Mouse (Mus musculus) kidney, embryonic 16.5 days (tissue): ENCODE results near the gene Tsen54. TPM values are rescaled to one million over a fixed set of nuclear protein-coding genes. Genes with fewer than 3 reads are reported as not detected.

Experiments
- ATAC-seq: fragments of 200-750 bp; cut with Nextera tagmentation; 2 replicates; pipeline ENCODE4 v1.8.0; 2017; ENCODE audit warnings: moderate TSS enrichment; ENCODE audit not compliant: low FRiP score, low TSS enrichment
- H3K27ac ChIP-seq: fragments of 300-500 bp; sonication (generic); 2 replicates; pipeline ENCODE4 v1.5.1; 2014; ENCODE audit warnings: low read length
- H3K27me3 ChIP-seq: fragments of 300-500 bp; sonication (generic); 2 replicates; pipeline ENCODE4 v1.6.1; 2014; ENCODE audit warnings: low read length, control low read depth, mixed read lengths; ENCODE audit not compliant: insufficient read depth
- H3K36me3 ChIP-seq: fragments of 300-500 bp; sonication (generic); 2 replicates; pipeline ENCODE4 v1.6.1; 2014; ENCODE audit warnings: low read length, control low read depth, mixed read lengths; ENCODE audit not compliant: insufficient read depth
- H3K4me1 ChIP-seq: fragments of 300-500 bp; sonication (generic); 2 replicates; pipeline ENCODE4 v1.6.1; 2014; ENCODE audit warnings: low read length, control low read depth, mixed read lengths; ENCODE audit not compliant: insufficient read depth
- H3K4me2 ChIP-seq: fragments of 300-500 bp; sonication (generic); replicated peaks from 2 replicates; pipeline ENCODE4 v1.6.1; 2014; ENCODE audit warnings: low read depth, low read length
- H3K4me3 ChIP-seq: fragments of 300-500 bp; sonication (generic); 2 replicates; pipeline ENCODE4 v1.5.1; 2014; ENCODE audit warnings: mild to moderate bottlenecking, low read length
- H3K9ac ChIP-seq: fragments of 300-500 bp; sonication (generic); replicated peaks from 2 replicates; pipeline ENCODE4 v1.6.1; 2014; ENCODE audit warnings: low read length
- H3K9me3 ChIP-seq: fragments of 300-500 bp; sonication (generic); 2 replicates; pipeline ENCODE4 v1.6.1; 2016; ENCODE audit warnings: low read length, control low read depth
- WGBS: fragments of 180-500 bp; shearing (Covaris S2); extraction: QIAGEN DNeasy Blood & Tissue Kit; methylation state at CpG from one replicate; pipeline ENCODE4 v1.1.7; 2014; 5-methylcytosine and 5-hydroxymethylcytosine counted together
- polyA plus RNA-seq: library from polyadenylated mRNA; unstranded; fragments of >200 nt; fragmentation: Nextera tagmentation; extraction: Ambion mirVana; gene quantifications from 2 replicates; pipeline ENCODE4 v1.2.1, GENCODE M21; 2015

Gene Tsen54
- polyA plus RNA-seq, 1 experiment from 2014 or later, result 50.2 TPM

- Histone ChIP-seq H3K36me3 (no peaks in the 10 kb centered on the region), H3K9me3 (peaks cover 3% of the 10 kb centered on the region; the same call in 1 of the 2 replicates), H3K4me1 (peaks cover 77% of the 10 kb centered on the region), H3K27me3 (no peaks in the 10 kb centered on the region), H3K4me2 (no peak overlapping the region), H3K27ac (peak overlapping the region; percentile 70; the same call in 1 of the 2 replicates), H3K4me3 (no peak overlapping the region), H3K9ac (peak overlapping the region; percentile 47)
- no peak for ATAC-seq
- 52% methylated on average over 11 of the region's 11 CpGs for WGBS
Observed at GRCm38 (mm10) chr11:115836656-115837395, 22.3 kb downstream of the Tsen54 start.

DNA sequence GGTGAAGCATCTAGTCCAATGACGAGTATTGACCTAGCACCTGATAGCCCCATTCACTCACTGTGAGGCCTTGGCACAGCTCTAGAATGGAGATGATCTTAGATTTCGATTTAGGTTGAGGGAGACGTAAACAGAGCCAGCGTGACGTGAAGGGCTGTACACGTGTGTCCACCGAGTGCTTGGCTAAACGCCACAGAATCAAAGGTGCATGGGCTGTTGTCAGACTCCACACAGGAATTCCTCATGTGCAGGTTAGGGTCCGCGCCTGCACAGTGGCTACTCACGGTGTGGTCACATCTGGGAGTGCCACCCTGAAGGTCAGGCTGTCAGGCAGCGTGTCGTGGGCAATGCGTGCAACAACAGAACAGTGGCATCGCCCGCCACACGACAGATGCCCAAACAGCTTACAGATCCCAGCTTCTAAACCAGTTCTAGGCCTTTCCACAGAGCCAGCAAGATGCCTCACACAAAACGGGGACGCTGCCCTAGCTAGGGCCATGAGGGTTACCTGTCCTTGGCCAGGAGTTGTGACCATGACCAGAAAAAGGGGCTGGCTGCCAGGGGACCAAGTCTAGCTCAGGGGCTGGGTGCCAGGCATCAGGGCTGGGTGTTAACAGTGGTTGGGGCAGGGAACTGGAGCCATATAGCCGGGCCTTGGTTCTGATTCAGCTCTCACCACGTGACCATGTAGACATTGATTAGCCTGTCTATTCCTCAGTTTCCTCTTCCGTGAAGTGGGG lies 23.3 kb downstream of the Tsen54 start:
- Histone ChIP-seq H3K27ac (peak overlapping the region; percentile 41; the same call in 1 of the 2 replicates), H3K9ac (no peak overlapping the region), H3K4me2 (no peak overlapping the region), H3K4me3 (no peak overlapping the region), H3K9me3 (peaks cover 3% of the 10 kb centered on the region; the same call in 1 of the 2 replicates), H3K4me1 (peaks cover 77% of the 10 kb centered on the region), H3K27me3 (no peaks in the 10 kb centered on the region), H3K36me3 (no peaks in the 10 kb centered on the region)
- WGBS, result 88% methylated on average over 22 of the region's 22 CpGs
- ATAC-seq, result no peak

DNA sequence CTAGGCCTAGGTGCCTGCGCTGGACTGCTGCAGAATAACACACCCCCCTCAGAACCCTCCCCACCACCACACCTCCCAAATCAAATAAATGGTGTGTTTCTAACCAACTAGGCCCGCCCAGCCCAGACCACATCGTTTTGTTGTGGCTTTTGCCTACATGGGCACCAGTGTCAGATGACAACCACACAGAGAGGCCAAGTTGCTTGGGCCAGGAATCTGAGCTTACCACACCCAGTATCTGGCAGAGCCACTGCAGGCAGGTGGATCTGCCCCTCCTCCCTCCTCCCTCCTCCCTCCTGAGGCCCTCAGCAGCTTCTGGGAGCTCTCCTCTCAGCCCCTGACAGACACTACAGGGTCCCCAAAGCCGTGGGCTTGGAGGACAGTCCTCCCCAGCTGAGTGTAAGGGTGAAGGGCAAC lies 24.4 kb downstream of the Tsen54 start:
- H3K27me3 ChIP-seq, result no peaks in the 10 kb centered on the region
- H3K27ac ChIP-seq, result peak overlapping the region; percentile 52; the same call in 1 of the 2 replicates
- H3K4me1 ChIP-seq, result peaks cover 77% of the 10 kb centered on the region
- WGBS, result 28% methylated on average over 4 of the region's 4 CpGs
- peaks cover 3% of the 10 kb centered on the region; the same call in 1 of the 2 replicates for H3K9me3 ChIP-seq
- no peak overlapping the region for H3K4me2 ChIP-seq
- no peaks in the 10 kb centered on the region for H3K36me3 ChIP-seq
- 0 out of 2 replicates have a peak, but pooled peaks have one; percentile 18 for ATAC-seq
- H3K4me3 ChIP-seq, result no peak overlapping the region
- H3K9ac ChIP-seq, result peak overlapping the region; percentile 9; the same call in 1 of the 2 replicates

- Histone ChIP-seq H3K27ac (peak overlapping the region; percentile 21; the same call in 1 of the 2 replicates), H3K4me2 (no peak overlapping the region), H3K36me3 (peaks cover under 1% of the 10 kb centered on the region; the same call in 1 of the 2 replicates), H3K9me3 (peaks cover 3% of the 10 kb centered on the region; the same call in 1 of the 2 replicates), H3K27me3 (no peaks in the 10 kb centered on the region), H3K4me1 (peaks cover 76% of the 10 kb centered on the region), H3K9ac (no peak overlapping the region), H3K4me3 (no peak overlapping the region)
- WGBS, result 66% methylated on average over 3 of the region's 3 CpGs
- no peak for ATAC-seq
Observed at GRCm38 (mm10) chr11:115839732-115840131, 25.2 kb downstream of the Tsen54 start.

DNA sequence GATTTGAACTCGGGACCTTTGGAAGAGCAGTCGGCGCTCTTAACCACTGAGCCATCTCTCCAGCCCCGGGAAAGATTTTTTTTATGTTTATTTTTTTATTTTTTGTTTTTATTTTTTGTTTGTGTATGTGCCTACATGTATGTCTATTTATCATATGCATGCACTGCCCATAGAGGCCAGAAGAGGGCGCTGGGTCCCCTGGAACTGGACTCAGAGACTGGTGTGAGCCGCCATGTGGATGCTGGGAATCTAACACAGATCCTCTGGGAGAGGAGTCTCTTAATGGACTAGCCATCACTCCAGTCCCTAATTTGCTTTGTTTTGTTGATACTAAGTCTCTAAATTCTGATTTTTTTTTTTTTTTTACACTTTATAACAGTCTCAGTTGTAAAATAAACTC lies 26.5 kb downstream of the Tsen54 start:
- WGBS, result 85% methylated on average over 6 of the region's 6 CpGs
- Histone ChIP-seq H3K9ac (no peak overlapping the region), H3K27ac (peak overlapping the region; percentile 86), H3K27me3 (no peaks in the 10 kb centered on the region), H3K4me3 (no peak overlapping the region), H3K4me1 (peaks cover 69% of the 10 kb centered on the region), H3K4me2 (no peak overlapping the region), H3K36me3 (peaks cover 14% of the 10 kb centered on the region), H3K9me3 (peaks cover 8% of the 10 kb centered on the region; the same call in 1 of the 2 replicates)
- ATAC-seq, result no peak

DNA sequence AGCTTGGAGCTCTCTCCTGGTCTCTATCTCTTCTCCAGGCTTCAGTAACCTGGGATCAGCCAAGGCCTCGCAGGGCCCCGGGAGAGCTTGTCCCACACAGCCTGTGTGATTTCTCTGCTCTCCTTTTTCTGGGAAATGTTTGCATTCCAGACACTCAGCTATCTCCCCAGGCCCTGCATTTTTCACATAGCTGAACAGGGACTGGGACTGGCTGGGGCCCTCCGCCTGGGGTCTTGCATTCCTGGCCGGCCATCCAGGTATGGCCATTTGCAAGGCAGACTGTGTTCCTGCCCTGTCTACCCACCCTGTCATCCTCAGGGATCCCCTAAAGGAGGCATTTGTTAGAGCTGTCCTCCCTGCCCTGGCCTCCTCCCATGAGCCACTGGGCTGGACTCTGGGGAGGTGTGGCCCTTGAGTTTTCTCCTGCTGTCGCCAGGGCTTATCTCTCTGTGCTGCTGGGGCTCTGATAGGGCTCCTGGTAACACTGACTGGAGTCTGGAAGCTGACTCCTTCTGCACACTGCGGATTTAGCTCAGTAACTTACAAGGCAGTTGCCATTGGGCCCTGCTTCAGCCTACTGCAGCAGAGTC lies 27.5 kb downstream of the Tsen54 start:
- Histone ChIP-seq H3K9me3 (peaks cover 8% of the 10 kb centered on the region; the same call in 1 of the 2 replicates), H3K27ac (peak overlapping the region; percentile 86), H3K4me2 (no peak overlapping the region), H3K9ac (peak overlapping the region; percentile 41; the same call in 1 of the 2 replicates), H3K4me1 (peaks cover 67% of the 10 kb centered on the region), H3K36me3 (peaks cover 22% of the 10 kb centered on the region), H3K27me3 (no peaks in the 10 kb centered on the region), H3K4me3 (no peak overlapping the region)
- 0 out of 2 replicates have a peak, but pooled peaks have one; percentile 14 for ATAC-seq
- WGBS, result 18% methylated on average over 6 of the region's 6 CpGs

DNA sequence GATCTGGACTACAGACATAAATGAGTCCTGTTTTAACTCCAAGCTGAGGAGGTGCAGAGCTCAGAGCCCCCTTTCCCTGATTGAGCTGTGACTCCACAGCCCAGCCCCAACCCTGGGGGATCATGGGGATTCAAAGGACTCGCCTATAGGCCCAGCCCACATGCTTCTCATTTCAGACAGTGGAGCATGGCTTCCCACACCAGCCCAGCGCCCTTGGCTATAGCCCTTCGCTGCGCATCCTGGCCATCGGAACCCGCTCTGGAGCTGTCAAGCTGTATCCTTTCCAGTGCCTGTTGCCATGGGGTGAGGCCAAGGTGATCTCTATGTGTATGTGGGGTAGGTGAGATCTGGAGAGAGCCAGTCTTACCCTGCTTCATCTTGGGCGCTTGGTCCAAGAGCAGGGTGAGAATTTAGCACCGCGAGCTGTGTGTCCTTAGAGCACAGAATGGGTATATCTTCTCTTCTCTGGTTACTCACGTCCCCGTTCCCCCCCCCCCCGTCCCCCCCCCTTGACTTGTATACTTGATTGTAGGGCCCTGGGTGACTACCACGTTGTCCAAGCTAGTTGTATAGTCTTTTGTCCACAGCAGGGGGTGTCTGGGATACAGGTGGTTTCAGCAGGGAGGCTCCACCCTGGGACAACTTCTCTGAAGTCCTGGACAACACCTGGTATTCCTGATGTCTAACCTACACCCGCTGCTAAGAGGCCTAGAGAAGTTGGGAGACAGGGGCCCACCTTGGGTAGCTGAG lies 28.8 kb downstream of the Tsen54 start:
- Histone ChIP-seq H3K4me2 (peak overlapping the region; percentile 21; the same call in 1 of the 2 replicates), H3K36me3 (peaks cover 33% of the 10 kb centered on the region), H3K9ac (no peak overlapping the region), H3K27ac (peak overlapping the region; percentile 86), H3K4me3 (no peak overlapping the region), H3K9me3 (peaks cover 8% of the 10 kb centered on the region; the same call in 1 of the 2 replicates), H3K4me1 (peaks cover 59% of the 10 kb centered on the region), H3K27me3 (no peaks in the 10 kb centered on the region)
- 0 out of 2 replicates have a peak, but pooled peaks have one; percentile 7 for ATAC-seq
- WGBS, result 80% methylated on average over 11 of the region's 14 CpGs

- peak; percentile 88 for ATAC-seq
- no peak overlapping the region for H3K4me3 ChIP-seq
- H3K4me1 ChIP-seq, result peaks cover 54% of the 10 kb centered on the region
- peaks cover 34% of the 10 kb centered on the region for H3K36me3 ChIP-seq
- H3K9me3 ChIP-seq, result peaks cover 8% of the 10 kb centered on the region; the same call in 1 of the 2 replicates
- peak overlapping the region; percentile 21 for H3K4me2 ChIP-seq
- H3K27ac ChIP-seq, result peak overlapping the region; percentile 86
- no peak overlapping the region for H3K9ac ChIP-seq
- WGBS, result 77% methylated on average over 5 of the region's 5 CpGs
- no peaks in the 10 kb centered on the region for H3K27me3 ChIP-seq
Observed at GRCm38 (mm10) chr11:115843891-115844239, 29.3 kb downstream of the Tsen54 start.

DNA sequence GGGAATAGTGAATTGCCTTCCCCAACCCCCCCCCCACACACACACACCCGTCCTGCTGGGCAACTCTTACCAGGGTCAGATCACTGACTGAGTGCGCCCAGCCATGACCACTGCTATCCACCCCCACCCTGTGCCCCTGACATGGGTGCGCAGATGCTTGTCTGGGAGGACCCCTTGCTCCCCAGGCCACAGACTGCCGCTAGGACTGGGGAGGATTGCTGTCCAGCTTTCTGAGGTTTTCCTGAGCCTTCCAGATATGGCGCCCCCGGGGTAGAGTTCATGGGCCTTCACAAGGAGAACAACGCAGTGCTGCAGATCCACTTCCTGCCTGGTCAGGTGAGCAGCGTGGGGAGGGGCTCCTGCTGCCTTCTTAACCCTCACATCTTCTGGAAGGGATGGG lies 29.7 kb downstream of the Tsen54 start:
- 40% methylated on average over 8 of the region's 8 CpGs for whole genome bisulfite sequencing
- Histone ChIP-seq H3K36me3 (peaks cover 34% of the 10 kb centered on the region), H3K9me3 (peaks cover 8% of the 10 kb centered on the region; the same call in 1 of the 2 replicates), H3K4me1 (peaks cover 50% of the 10 kb centered on the region), H3K4me2 (peak overlapping the region; percentile 21), H3K4me3 (no peak overlapping the region), H3K27ac (peak overlapping the region; percentile 86), H3K27me3 (no peaks in the 10 kb centered on the region), H3K9ac (peak overlapping the region; percentile 45; the same call in 1 of the 2 replicates)
- peak; percentile 73 for ATAC-seq
